Mouse (Mus musculus): ENCODE data around the gene Pole2. TPM values are rescaled to one million over a fixed set of nuclear protein-coding genes. Genes with fewer than 3 reads are reported as not detected.

Pole2 gene
- total and polyA plus RNA-seq, 3 experiments: 14.4 to 89.5 (median 18.0) TPM

- no peak for TF ChIP-seq TCF12 (IDR thresholded peaks at IDR 0.05; ENCODE audit: low read depth, low read length)
- no peak for TF ChIP-seq HCFC1 (IDR thresholded peaks at IDR 0.05; ENCODE audit: low read depth, low read length)
- TF ChIP-seq GATA1 (IDR thresholded peaks at IDR 0.05; ENCODE audit: low read depth, low read length): no peak
Observed at GRCm38 (mm10) chr12:69157107-69157506, 70.9 kb downstream of the Pole2 start (continued).

GRCm38 (mm10) chr12:69156436-69156835 lies 71.6 kb downstream of the Pole2 start:
- peaks cover 0 to 7% of the 10 kb centered on the region in 2 experiments; a peak in 3 of 4 replicates for H3K4me1 ChIP-seq (ENCODE audit: control insufficient read depth in 1 of 2, insufficient read depth in 2 of 2, low read length in 2 of 2)
- H3K36me3 ChIP-seq (ENCODE audit: control insufficient read depth in 1 of 2, insufficient read depth in 2 of 2, low read length in 2 of 2): peaks cover 8 to 17% of the 10 kb centered on the region in 2 experiments
- peak; percentile 53 for DNase-seq (ENCODE audit: low read depth, low spot score)
- TF ChIP-seq POLR2AphosphoS2 (IDR thresholded peaks at IDR 0.05; ENCODE audit: low read length): peak; percentile 71
- peak in 1 of 2 experiments; percentile 62; a peak in 2 of 4 replicates for TF ChIP-seq POLR2A (IDR thresholded peaks at IDR 0.05; ENCODE audit: control insufficient read depth in 1 of 2, insufficient read depth in 1 of 2, low read depth in 1 of 2, low read length in 2 of 2, poor library complexity in 1 of 2)
- TF ChIP-seq ELF1 (IDR thresholded peaks at IDR 0.05; ENCODE audit: low read depth, low read length): no peak
- no peak overlapping the region for H3K9ac ChIP-seq (ENCODE audit: control insufficient read depth, low read depth, low read length, poor library complexity, severe bottlenecking)
- no peaks in the 10 kb centered on the region for H3K27me3 ChIP-seq (ENCODE audit: control insufficient read depth in 1 of 2, insufficient read depth in 2 of 2, low read length in 2 of 2)
- no peaks in the 10 kb centered on the region for H3K9me3 ChIP-seq (replicated peaks; ENCODE audit: insufficient read depth, low read length)
- no peak overlapping the region for H3K27ac ChIP-seq (ENCODE audit: control insufficient read depth, low read depth, low read length)
- H3K4me3 ChIP-seq (ENCODE audit: control insufficient read depth in 1 of 2, insufficient read depth in 1 of 2, low read depth in 2 of 2, low read length in 2 of 2): no peak overlapping the region
- peaks cover 11% of the 10 kb centered on the region for H3K79me2 ChIP-seq (ENCODE audit: control insufficient read depth, insufficient read depth, low read length, poor library complexity)

GRCm38 (mm10) chr12:69155923-69156322 lies 72.1 kb downstream of the Pole2 start:
- Histone ChIP-seq H3K27ac (ENCODE audit: control insufficient read depth, low read depth, low read length) (no peak overlapping the region), H3K9ac (ENCODE audit: control insufficient read depth, low read depth, low read length, poor library complexity, severe bottlenecking) (no peak overlapping the region), H3K4me1 (ENCODE audit: control insufficient read depth in 1 of 2, insufficient read depth in 2 of 2, low read length in 2 of 2) (peaks cover 0 to 7% of the 10 kb centered on the region in 2 experiments; a peak in 3 of 4 replicates), H3K36me3 (ENCODE audit: control insufficient read depth in 1 of 2, insufficient read depth in 2 of 2, low read length in 2 of 2) (peaks cover 8 to 17% of the 10 kb centered on the region in 2 experiments), H3K27me3 (ENCODE audit: control insufficient read depth in 1 of 2, insufficient read depth in 2 of 2, low read length in 2 of 2) (no peaks in the 10 kb centered on the region), H3K79me2 (ENCODE audit: control insufficient read depth, insufficient read depth, low read length, poor library complexity) (peaks cover 11% of the 10 kb centered on the region), H3K4me3 (ENCODE audit: control insufficient read depth in 1 of 2, insufficient read depth in 1 of 2, low read depth in 2 of 2, low read length in 2 of 2) (no peak overlapping the region), H3K9me3 (replicated peaks; ENCODE audit: insufficient read depth, low read length) (no peaks in the 10 kb centered on the region)
- peak; percentile 57 for DNase-seq (ENCODE audit: low read depth, low spot score)
- TF ChIP-seq MYB (IDR thresholded peaks at IDR 0.05; ENCODE audit: low read depth, low read length) (no peak; the same call in 1 of the 2 replicates), MAFK (IDR thresholded peaks at IDR 0.05; ENCODE audit: borderline replicate concordance, low read depth, low read length) (no peak), ZMIZ1 (IDR thresholded peaks at IDR 0.05; ENCODE audit: low read depth, low read length) (0 out of 2 replicates have a peak, but pooled peaks have one; percentile 56), SMC3 (IDR thresholded peaks at IDR 0.05; ENCODE audit: low read depth, low read length) (no peak), TAL1 (IDR thresholded peaks at IDR 0.05; ENCODE audit: low read length) (no peak), HCFC1 (IDR thresholded peaks at IDR 0.05; ENCODE audit: low read depth, low read length) (0 out of 2 replicates have a peak, but pooled peaks have one; percentile 15), ETS1 (IDR thresholded peaks at IDR 0.05; ENCODE audit: low read depth, low read length) (no peak), CHD2 (IDR thresholded peaks at IDR 0.05; ENCODE audit: low read length) (0 out of 2 replicates have a peak, but pooled peaks have one; percentile 7), ELF1 (IDR thresholded peaks at IDR 0.05; ENCODE audit: low read depth, low read length) (no peak), POLR2AphosphoS2 (IDR thresholded peaks at IDR 0.05; ENCODE audit: low read length) (peak; percentile 47; the same call in 1 of the 2 replicates)

Other genes with a start within 250 kb of the Pole2 start
- gene Rps29, start 69.0 kb downstream of the Pole2 start, total RNA-seq (2012; rRNA removed): 4,641 and 5,133 TPM in 2 replicates
- 1,000 to 10,000 TPM in 1 of 2 experiments, 100 to 1,000 TPM in 1; 450 to 1,410 TPM for gene Rps29, start 69.0 kb downstream of the Pole2 start, polyA plus RNA-seq (2012; ENCODE audit: insufficient read depth in 1 of 2, insufficient read length in 2 of 2, low read depth in 1 of 2, low replicate concordance in 2 of 2, missing spikeins in 1 of 2)
- 10.2 and 14.1 TPM in 2 replicates for gene Lrr1, start 59.4 kb downstream of the Pole2 start, total RNA-seq (2012; rRNA removed)
- 10 to 100 TPM in 1 of 2 experiments, not detected in 1; 23.1 TPM for gene Lrr1, start 59.4 kb downstream of the Pole2 start, polyA plus RNA-seq (2012; ENCODE audit: insufficient read depth in 1 of 2, insufficient read length in 2 of 2, low read depth in 1 of 2, low replicate concordance in 2 of 2, missing spikeins in 1 of 2)
- gene Rpl36al, start 44.1 kb downstream of the Pole2 start, total RNA-seq (2012; rRNA removed): 1,318 and 1,322 TPM in 2 replicates
- gene Rpl36al, start 44.1 kb downstream of the Pole2 start, polyA plus RNA-seq (2012; ENCODE audit: insufficient read depth in 1 of 2, insufficient read length in 2 of 2, low read depth in 1 of 2, low replicate concordance in 2 of 2, missing spikeins in 1 of 2): 100 to 1,000 TPM in 1 of 2 experiments, not detected in 1; 696 TPM
- gene Mgat2, start 44.0 kb downstream of the Pole2 start, total RNA-seq (2012; rRNA removed): 43.3 and 65.3 TPM in 2 replicates
- 10 to 100 TPM in 1 of 2 experiments, not detected in 1; 40.9 TPM for gene Mgat2, start 44.0 kb downstream of the Pole2 start, polyA plus RNA-seq (2012; ENCODE audit: insufficient read depth in 1 of 2, insufficient read length in 2 of 2, low read depth in 1 of 2, low replicate concordance in 2 of 2, missing spikeins in 1 of 2)
- 25.2 and 27.5 TPM in 2 replicates for gene Gm49383, start 31.1 kb downstream of the Pole2 start, total RNA-seq (2012; rRNA removed)
- 10 to 100 TPM in 1 of 2 experiments, not detected in 1; 28.8 TPM for gene Gm49383, start 31.1 kb downstream of the Pole2 start, polyA plus RNA-seq (2012; ENCODE audit: insufficient read depth in 1 of 2, insufficient read length in 2 of 2, low read depth in 1 of 2, low replicate concordance in 2 of 2, missing spikeins in 1 of 2)
- gene Dnaaf2, start 29.8 kb downstream of the Pole2 start, total RNA-seq (2012; rRNA removed): 7.6 and 10.1 TPM in 2 replicates
- 1 to 10 TPM in 1 of 2 experiments, not detected in 1; 5.5 TPM for gene Dnaaf2, start 29.8 kb downstream of the Pole2 start, polyA plus RNA-seq (2012; ENCODE audit: insufficient read depth in 1 of 2, insufficient read length in 2 of 2, low read depth in 1 of 2, low replicate concordance in 2 of 2, missing spikeins in 1 of 2)
- gene Gm49384, start 23.9 kb downstream of the Pole2 start, total RNA-seq (2012; rRNA removed): 24.1 and 26.2 TPM in 2 replicates
- 10 to 100 TPM in 1 of 2 experiments, not detected in 1; 28.5 TPM for gene Gm49384, start 23.9 kb downstream of the Pole2 start, polyA plus RNA-seq (2012; ENCODE audit: insufficient read depth in 1 of 2, insufficient read length in 2 of 2, low read depth in 1 of 2, low replicate concordance in 2 of 2, missing spikeins in 1 of 2)
- 0.23 and 0.26 TPM in 2 replicates for gene Klhdc1, start 13.0 kb upstream of the Pole2 start, total RNA-seq (2012; rRNA removed)
- gene Klhdc1, start 13.0 kb upstream of the Pole2 start, polyA plus RNA-seq (2012; ENCODE audit: insufficient read depth in 1 of 2, insufficient read length in 2 of 2, low read depth in 1 of 2, low replicate concordance in 2 of 2, missing spikeins in 1 of 2): 1 to 10 TPM in 1 of 2 experiments, not detected in 1; 1.1 TPM
- gene Klhdc2, start 68.5 kb upstream of the Pole2 start, total RNA-seq (2012; rRNA removed): 50.2 and 51.7 TPM in 2 replicates
- 100 to 1,000 TPM in 1 of 2 experiments, 10 to 100 TPM in 1; 48.5 to 154 TPM for gene Klhdc2, start 68.5 kb upstream of the Pole2 start, polyA plus RNA-seq (2012; ENCODE audit: insufficient read depth in 1 of 2, insufficient read length in 2 of 2, low read depth in 1 of 2, low replicate concordance in 2 of 2, missing spikeins in 1 of 2)
- gene Nemf, start 129.0 kb upstream of the Pole2 start, total RNA-seq (2012; rRNA removed): 32.1 and 33.4 TPM in 2 replicates
- 10 to 100 TPM in 1 of 2 experiments, not detected in 1; 30.2 TPM for gene Nemf, start 129.0 kb upstream of the Pole2 start, polyA plus RNA-seq (2012; ENCODE audit: insufficient read depth in 1 of 2, insufficient read length in 2 of 2, low read depth in 1 of 2, low replicate concordance in 2 of 2, missing spikeins in 1 of 2)
- gene Arf6, start 144.0 kb upstream of the Pole2 start, total RNA-seq (2012; rRNA removed): 132 and 140 TPM in 2 replicates
- gene Arf6, start 144.0 kb upstream of the Pole2 start, polyA plus RNA-seq (2012; ENCODE audit: insufficient read depth in 1 of 2, insufficient read length in 2 of 2, low read depth in 1 of 2, low replicate concordance in 2 of 2, missing spikeins in 1 of 2): 100 to 1,000 TPM; 181 to 192 TPM
- gene Gm9887, start 144.3 kb upstream of the Pole2 start, total RNA-seq (2012; rRNA removed): 0.69 and 1.7 TPM in 2 replicates
- 1 to 10 TPM in 1 of 2 experiments, not detected in 1; 4.9 TPM for gene Gm9887, start 144.3 kb upstream of the Pole2 start, polyA plus RNA-seq (2012; ENCODE audit: insufficient read depth in 1 of 2, insufficient read length in 2 of 2, low read depth in 1 of 2, low replicate concordance in 2 of 2, missing spikeins in 1 of 2)

All from MEL (cell line).